Mouse (Mus musculus): ENCODE data around the gene Esp38. TPM values are rescaled to one million over a fixed set of nuclear protein-coding genes. Genes with fewer than 3 reads are reported as not detected.
"Not testable (repeated sequence)": the region's sequence is repeated elsewhere in the genome, so short reads cannot be mapped to it uniquely, and the experiment has no call there.

Gene Esp38
- not detected for total RNA-seq (2021)

DNA sequence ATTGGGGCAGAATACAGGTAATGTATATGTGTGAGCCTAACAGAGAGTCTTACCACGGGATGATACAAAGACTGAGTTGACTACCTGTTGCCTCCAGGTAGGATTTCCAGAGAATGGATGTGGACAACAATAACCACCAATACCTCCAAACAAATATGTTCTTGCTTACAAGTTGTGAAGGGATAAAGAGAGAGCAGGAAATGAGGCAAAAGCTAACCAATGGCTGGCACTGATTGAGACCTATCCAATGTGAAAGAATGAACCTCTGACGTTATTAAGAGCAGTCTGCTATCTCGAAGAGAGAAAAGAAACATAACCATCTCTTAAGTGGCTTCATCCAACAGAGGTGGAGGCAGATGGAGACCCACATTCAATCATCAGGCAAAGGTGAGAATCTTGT, at the start of gene Esp38:
Gene Esp38 (plus strand): TSS at position 301 of the 400 bp plus-strand sequence.
- no peak for DNase-seq (ENCODE audit: extremely low spot score in 1 of 2, low spot score in 2 of 2)
- intact Hi-C loops (cut with DNase I), result no loop called here

DNA sequence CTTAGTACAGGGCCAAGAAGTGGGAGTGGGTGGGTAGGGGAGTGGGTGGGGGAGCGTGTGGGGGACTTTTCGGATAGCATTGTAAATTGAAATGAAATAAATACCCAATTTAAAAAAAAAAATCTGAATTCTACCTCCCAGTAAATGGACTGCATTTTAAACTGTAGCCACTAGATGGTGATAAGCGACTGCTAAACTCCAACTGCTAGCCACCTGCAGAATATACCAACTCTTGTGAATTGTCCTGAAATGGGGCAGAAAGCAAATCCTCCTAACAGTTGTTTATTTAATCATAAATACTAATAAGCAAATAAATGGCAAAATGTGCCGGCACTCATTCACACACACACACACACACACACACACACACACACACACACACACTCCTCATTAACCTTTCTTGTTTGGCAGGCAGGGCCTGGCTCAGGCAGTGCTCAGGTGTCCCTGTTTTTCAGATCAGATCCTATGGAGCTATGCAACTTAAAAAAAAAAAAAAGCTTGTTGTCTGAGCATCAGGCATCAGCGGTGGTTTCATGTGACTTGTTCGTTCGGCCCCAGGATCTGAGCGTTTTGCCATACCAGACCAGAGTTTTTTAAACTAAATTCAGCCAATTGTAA, 47.3 kb upstream of the Esp38 start:
- DNase-seq (ENCODE audit: extremely low spot score in 1 of 2, low spot score in 2 of 2), result not testable (repeated sequence)
- intact Hi-C loops (cut with DNase I), result loop anchor here (10.0 kb wide), 1 partner anchor 212 kb away; no protein-coding TSS in a partner anchor

Other genes with a start within 250 kb of the Esp38 start
- gene AC192777.2, start 144.9 kb downstream of the Esp38 start, total RNA-seq (2021), result not detected

Data from left cerebral cortex, postnatal 10 days (tissue).